Mouse (Mus musculus) left cerebral cortex, postnatal 36 days (tissue): ENCODE measurements at regions not wholly inside any gene's neighbourhood (a gene's known extent, or its start where the extent isn't known, plus 50 kb on each side); places are given as distances from the start of the nearest gene placed in this dataset.

Experiments used
- DNase-seq, 2 experiments: peaks; one replicate each; pipeline ENCODE4 v3.0.0; 2021 to 2022; ENCODE audit warnings: low spot score in 2 of 2, mixed read lengths in 1 of 2
- intact Hi-C: fragments of 180-260 bp; cut with DNase I; formaldehyde crosslinking; loops from one replicate; pipeline ENCODE4 v1.15.1; 2025

DNA sequence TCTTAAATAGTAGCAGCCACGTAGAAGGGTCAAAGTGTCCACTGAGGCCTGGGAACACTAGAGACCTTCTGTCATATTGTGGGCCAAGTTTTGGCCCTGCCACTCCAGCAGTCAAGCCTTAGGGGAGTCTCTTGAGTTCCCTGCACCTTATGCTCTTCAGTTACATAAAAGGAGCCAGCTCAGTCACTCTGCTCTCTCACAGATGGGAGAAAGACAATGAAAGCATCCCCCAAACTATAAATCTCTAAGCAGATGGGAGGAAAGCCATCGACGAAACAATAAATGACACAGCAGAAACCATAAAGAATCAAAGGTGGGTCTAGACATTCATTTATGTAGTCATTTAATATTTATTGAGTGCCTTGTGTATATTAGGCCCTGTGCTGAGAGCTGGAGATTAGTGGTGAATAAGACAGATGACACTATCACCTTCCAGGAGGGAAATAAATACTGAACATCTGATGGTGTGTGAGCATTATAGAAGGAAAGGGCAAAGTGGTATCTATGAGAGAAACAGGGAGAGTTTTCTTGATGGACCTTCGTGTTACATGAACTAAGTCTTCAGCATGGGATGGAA lies 137.5 kb upstream of the Synpr start:
- DNase-seq, result no peak
- intact Hi-C loops, result no loop called here

DNA sequence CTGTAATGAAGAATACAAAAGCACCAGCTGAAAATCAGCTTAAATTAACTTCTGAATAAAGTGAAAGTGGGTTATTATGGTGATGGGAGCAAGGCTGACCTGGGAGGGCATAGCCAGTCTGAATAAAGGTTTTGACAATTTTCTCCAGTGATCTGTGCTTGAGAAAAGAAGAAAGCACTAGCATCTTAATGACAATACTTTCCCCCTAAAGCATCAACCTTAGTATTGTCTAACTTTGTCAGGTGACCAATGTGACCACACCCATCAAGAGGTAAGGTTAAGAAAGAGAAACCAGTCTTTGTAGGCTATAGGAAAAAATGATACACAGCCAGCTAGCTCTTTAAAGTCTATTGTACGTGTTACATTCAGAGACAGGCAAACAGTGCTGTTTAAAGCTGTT lies 135.0 kb upstream of the Synpr start:
- no peak for DNase-seq
- intact Hi-C loops, result no loop called here

DNA sequence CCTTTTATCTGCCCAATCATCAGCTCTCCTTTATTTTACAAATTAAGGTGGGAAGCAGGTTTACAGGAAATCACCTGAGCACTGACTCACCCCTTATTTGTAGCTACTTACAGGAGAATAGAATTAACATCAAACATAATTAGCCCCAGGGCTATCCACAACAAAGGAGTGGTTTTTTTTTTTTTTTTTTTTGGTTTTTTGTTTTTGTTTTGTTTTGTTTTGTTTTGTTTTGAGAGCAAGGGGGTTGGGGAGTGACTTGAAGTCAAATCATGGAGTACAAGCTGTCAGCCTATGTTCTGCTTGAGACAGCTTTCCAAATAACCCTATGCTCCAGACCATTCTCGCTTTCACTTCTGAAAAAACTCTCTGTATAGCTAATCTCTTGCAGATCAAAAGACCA lies 132.9 kb upstream of the Synpr start:
- intact Hi-C loops, result no loop called here
- no peak for DNase-seq

DNA sequence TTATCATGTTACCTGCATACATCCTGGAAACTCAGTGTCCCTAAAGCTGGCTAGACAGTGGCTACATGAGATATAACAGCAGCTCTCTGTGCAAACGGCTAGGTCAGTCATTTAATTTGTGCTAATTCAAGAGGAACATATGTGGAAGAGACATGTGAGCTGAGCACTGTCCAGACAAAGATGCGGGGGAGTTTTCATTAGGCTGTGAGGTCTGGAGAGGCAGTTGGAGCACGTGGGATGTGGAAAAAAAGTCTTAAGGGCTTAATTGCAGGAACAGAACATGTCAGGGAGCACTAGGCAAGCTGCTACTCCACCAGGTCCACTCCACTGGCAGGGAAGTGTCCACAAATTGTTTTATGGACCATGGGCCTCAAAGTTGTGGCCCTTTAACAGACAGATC lies 108.4 kb upstream of the Synpr start:
- intact Hi-C loops, result no loop called here
- DNase-seq, result no peak

DNA sequence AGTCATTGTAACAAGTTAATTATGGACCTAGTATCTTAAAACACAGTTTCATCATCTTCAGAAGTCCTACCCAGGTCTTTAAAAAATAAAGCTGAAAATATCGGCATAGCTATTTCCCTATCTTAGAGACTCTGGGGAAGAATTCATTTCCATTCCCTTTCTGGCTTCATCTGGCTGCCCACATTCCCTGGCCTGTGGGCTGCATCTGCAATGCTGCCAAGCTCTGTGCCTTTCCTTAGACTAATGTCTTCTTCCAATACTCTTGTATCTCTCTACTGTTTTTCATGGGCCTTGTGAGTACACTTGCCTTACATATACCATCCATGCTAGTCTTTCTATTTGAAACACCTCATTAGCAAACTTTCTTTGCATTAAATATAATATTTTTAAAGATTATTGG lies 106.7 kb upstream of the Synpr start:
- intact Hi-C loops, result no loop called here
- DNase-seq, result peak; percentile 37 to 66

DNA sequence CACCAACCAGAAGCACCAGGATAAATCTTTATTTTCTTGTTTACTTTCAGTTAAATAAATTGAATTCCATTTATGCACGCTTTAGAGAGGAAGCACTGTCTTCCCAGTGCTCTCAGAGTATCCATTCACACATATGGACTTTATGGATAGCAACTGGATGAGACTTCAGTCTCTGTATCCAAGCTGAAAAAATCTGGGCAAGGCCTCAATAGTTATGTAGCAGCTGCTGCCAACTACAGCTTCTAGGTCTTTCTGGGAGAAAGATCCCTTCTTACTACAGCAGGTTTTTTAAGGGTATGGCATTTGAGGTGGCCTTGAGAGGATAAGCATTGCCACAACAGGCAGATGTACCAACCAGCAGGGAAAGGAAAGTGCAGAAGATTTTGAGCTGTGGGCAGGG lies 93.8 kb upstream of the Synpr start:
- intact Hi-C loops, result loop anchor here (10.0 kb wide), 1 partner anchor 156 kb away; no protein-coding TSS in a partner anchor
- DNase-seq, result no peak

DNA sequence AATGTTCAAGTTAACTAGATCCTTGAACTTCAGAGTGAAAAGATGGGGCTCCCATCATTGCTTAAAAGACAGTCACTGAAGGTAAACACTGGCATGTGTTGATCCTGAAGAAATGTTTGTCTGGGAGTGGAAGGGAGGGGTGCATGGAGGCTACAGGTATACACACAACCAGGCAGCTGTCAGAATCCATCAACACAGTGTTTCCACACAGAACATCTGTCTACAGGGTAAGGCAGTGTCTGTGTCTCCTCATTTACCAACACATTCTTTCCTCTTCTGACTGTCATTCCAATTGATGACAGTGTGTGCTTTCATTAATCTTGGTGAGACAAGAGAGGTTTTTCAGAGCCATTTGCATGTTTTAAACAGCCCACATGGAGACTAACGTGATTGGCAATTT lies 91.8 kb upstream of the Synpr start:
- DNase-seq, result no peak

DNA sequence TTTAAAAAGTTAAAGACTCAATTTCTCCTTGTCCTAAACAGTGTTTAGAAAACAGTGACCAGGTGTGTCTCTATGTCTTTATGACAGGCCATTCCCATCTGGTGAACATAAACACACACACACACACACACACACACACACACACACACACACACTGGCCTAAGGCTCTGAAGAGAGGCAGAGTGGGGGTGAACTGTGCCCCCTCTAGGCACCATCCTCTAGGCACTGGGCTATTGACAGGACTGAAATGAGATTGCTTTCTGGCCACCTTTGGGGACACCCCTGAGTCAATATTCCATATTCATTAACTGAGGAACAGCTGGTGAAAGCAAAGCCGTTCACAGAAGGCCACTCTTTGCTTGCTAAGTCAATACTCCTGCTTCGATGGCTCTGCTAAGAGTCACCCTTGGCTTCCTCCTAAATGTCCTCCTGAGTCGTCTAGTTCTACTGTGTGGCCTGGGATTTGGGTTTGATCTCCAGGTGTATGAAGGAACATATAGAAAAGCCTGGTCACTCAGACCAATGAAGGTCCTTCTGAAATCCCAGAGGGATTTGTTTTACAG lies 87.2 kb upstream of the Synpr start:
- no peak for DNase-seq
- intact Hi-C loops, result loop anchor here (5.0 to 10.0 kb wide), 2 partner anchors 163 to 375 kb away; partner anchors contain the start of gene Cadps

More for the DNA sequence above, 91.8 kb upstream of the Synpr start:
- intact Hi-C loops, result loop anchor here (10.0 kb wide), 1 partner anchor 158 kb away; no protein-coding TSS in a partner anchor

DNA sequence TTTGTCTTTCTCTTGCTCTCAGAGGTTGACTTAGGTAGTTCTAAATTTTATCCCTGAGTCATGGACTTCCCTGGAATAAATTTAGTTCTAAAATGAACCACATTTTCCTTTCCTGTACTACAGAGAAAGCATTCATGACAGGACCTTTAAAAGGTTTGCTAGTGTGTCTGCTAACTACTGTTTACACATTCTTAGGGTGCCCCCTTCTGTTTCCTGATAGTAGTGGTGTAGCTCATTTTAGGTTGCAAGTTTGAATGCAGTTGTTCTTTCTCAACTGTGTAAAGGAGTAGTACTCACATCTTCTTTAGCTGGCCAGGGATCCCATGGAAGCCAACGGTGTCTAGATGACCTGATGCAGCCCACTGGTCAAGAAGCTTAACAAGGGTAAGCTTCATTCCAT lies 86.1 kb upstream of the Synpr start:
- peak in 1 of 2 experiments; percentile 32 for DNase-seq
- intact Hi-C loops, result loop anchor here (2.0 to 10.0 kb wide), 4 partner anchors 164 to 624 kb away; partner anchors contain the start of gene Cadps

DNA sequence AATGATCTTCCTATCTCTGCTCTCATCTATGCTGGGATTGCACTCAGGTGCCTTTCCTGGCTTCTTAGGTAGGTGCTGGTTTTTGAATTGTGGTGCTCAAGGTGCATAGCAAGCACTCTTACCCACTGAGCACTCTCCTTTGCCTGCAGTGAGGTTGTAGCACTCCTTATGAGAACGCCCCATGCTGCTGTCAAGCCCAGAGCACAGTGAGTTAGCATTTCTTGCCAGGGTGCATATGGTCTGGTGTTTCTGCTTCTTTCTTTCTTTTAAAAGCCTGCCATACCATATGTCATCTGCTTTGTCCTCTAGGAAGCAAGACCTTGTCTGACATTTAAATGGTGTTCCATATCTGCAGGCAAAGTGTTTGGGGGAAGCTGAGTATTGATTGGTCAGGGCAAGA lies 71.9 kb upstream of the Synpr start:
- intact Hi-C loops, result no loop called here
- no peak for DNase-seq
